Mouse (Mus musculus) retina, postnatal 7 days (tissue): ENCODE data around the gene Jag2.
A peak's percentile ranks its signal among the peaks of the same experiment; 100 is the strongest.

Source experiments
- DNase-seq: peaks from one replicate; pipeline ENCODE4 v3.0.0-alpha.2; 2012; ENCODE audit warnings: low read depth, low spot score

The Jag2 gene

DNA sequence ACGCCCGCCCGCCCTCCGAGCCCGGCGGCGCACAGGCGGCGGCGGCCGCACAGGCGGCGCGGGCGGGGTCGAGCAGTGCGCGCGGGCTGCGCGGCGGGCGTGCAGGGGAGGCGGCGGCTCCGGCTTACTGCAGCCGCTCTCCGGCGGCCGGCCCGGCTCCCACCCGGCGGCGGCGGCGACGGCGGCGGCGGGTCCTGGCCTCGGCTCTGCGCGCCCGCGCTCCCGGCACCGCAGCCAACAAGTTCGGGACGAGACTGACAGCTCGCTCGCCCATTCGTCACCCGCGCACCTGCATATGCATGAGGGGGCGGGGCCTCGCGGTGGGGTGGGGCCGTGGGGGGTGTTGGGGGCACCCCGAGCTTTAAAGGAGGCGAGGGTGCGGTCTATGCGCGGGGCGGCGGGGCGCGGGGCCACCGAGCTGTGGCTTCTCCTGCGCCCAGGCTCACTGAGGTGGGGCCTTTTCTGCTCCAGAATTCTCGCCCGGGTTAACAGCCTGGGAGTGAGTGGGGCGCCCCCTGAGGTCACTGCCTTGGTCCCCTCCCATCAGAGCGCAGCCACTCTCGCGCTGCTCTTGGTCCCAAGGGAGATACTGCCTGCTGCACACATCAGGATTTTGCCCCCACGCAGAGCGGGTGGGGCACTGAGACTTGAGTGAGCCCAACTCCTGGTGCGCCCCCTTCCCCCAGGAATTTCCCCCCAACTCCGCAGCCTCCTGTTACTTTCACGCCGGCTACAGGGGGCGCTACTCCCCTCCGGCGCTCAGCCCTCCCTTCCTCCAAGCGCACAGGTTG, at the start of gene Jag2:
Gene Jag2, minus strand, starts transcription at position 215 of the 791 bp plus-strand sequence.
- DNase-seq: peak; percentile 54

- no peak for DNase-seq
Measured at GRCm38 (mm10) chr12:112977156-112977555, 47.6 kb upstream of the Jag2 start.

- DNase-seq: peak; percentile 63
Measured at GRCm38 (mm10) chr12:112976371-112977073, 46.9 kb upstream of the Jag2 start, which contains the start of gene Btbd6. TSS of gene Btbd6 (plus strand) at chr12:112976482.

DNA sequence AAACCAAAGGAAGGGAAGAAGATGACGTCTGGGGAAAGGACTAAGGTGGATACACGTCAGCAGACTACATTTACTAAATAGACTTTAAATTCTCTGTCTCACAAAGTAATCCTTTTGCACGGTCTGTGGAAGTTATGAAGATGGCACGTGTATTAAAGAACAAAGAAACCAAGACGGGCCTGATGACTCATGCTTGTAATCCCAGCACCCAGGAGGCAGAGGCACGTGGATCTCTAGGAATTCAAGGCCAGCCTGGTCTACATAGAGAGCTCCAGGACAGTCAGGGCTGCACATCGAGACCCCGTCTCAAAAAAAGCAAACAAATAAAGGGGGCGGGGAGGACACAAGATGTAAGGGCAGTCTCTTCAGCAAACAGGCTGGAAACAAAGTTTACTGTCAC, 45.2 kb upstream of the Jag2 start:
- no peak for DNase-seq

GRCm38 (mm10) chr12:112969616-112970015, 40.0 kb upstream of the Jag2 start:
- DNase-seq: no peak

DNA sequence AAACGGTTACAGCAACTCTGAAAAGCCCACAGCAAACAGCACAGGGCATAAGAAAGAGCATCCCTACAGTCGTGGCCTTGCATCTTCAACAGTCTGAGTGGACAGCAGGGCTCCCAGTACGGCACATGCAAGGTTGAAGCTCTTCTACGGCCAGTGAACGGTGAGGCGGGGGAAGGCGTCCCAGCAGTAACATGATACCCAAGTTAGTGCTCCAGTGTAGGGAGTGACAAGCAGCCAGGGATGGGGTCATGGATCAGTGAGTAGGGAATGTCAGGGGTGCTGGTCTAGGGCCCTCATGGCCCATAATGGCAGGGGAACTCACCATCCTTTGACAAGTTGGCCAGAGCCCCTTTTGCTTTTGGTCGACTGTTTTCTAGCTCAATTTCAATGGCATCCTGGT, 39.4 kb upstream of the Jag2 start:
- no peak for DNase-seq

DNA sequence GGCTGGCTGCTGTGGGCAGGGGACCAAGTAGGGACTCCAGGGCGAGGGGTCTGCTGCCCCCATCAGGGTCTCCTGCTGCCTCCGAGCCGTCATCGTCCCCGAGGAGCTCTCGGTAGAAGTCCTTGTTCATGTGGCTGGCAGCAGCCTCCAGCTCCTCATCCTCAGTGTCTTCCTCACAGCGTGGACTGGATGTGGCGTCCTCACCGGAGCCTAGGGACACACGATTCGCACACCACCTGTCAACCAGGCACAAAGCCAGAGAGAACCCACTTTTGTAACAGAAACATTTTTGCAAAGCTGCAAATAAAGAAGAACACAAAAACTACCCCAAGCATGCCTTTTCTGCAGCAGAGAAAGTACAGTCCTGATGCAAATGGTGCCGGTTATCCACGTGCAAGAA, 36.2 kb upstream of the Jag2 start:
- DNase-seq: no peak

DNA sequence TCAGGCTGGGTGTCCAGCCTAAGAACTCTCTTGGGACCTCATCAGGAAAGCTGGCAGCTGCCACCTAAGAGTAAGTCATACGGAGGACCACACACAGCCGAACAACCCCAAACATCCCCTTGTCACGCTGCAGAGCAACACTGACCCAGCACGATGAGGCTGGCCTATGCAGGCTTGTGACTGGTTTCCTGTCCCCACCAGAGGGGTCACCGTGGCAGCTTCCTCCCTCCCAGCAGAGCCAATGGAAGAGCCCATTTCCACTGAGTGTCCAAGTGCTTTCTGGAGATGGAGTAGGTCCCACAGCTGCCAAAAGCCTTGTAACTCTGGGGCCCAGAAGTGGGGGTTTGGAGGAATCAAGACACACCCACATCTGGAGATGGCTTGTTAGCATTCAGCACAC, 32.3 kb upstream of the Jag2 start:
- no peak for DNase-seq

DNA sequence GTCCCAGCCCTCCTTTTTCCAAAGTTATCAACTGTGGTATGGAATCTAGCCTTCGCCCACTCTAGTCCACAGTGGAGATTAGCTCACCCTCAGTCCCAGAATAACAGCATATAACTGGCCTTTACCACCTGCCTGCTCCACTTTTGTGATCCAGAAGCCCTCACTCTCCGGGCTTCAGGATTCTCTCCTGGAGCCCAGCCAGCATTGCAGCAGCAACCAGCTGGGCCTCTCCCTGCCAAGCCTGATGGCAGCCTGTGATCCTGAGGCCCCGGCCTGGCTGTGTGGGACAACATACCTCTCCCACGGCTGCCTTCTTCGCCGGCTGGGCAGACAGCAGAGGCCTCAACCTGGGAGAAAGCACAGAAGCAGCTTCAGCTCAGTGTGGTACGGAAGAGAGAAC, 31.9 kb upstream of the Jag2 start:
- DNase-seq: no peak

DNA sequence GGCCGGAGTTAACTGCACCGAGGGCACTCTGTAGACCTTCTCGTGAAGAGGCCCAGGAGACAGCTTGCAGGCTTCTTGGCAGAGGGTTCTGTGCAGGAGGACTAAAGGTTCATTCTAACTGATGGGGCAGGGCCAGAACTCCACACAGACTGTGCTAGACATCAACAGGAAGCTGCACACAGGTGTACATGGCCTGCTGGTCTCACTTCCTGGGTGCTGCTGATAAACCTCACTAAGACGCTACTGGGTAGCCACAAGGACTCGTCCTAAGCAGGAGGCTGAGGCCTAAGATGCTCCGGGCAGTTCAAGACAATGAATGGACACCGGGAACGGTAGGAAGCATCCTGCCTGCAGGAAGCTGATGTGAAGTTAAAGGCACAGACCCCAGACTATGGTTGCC, 29.8 kb upstream of the Jag2 start:
- DNase-seq: no peak

DNA sequence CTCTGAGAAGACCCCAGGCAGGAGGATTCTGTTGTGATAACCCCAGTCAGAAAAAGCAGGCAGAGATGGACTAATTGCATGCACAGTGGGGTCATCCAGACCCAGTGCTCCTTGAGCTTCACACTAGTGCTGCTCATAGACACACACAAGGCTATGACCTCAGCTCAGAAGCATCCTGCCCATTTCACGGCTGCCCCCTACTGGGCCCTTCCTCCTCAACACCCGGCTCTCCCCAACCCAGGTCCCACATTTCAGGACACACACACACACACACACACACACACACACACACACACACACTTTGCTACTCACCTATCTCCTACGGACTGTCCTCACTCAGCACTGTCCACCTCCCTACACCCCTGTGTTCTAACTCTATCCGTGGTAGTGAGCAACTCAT, 28.7 kb upstream of the Jag2 start:
- DNase-seq: no peak

DNA sequence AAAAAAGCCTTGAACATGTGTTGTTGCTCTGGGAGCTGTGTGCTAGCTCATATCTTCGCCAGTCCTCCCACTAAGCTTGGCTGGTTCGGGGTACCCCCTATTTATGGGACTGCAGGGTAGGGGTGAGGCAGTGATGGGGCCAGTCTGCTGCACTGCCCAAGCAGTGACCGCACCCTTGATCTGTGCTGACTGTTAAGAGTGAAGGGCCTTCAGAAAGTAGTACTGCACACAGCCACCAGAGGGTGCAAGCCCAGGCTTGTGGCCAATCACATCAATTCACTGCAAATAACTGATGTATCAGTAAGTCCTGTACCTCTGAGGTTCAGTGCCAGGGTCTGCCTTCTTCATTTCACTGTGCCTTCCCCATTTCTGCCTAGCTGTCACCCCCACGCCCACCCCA, 26.2 kb upstream of the Jag2 start:
- no peak for DNase-seq

- no peak for DNase-seq
Measured at GRCm38 (mm10) chr12:112952926-112953565, 23.5 kb upstream of the Jag2 start.

DNA sequence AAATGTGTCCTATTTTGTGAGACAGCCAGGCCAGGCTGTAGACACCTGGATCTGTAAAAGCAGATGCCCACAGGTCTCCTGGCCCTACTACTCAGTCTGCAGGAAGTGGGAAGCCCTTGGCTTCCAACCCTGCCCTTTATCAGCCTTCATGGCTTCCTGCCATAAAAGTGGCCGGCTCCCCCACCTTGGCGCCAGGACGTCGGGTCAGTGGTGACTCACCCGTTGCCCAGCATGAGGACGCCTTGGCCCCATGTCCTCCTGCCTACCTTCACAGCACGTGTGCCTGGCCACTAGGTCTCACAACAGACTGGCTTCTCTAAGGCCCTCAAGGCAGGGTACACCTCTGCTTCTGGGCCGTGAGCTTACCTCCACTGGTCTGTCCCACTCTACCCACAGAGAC, 22.9 kb upstream of the Jag2 start:
- no peak for DNase-seq

- DNase-seq: no peak
Measured at GRCm38 (mm10) chr12:112951150-112951842, 21.7 kb upstream of the Jag2 start.

DNA sequence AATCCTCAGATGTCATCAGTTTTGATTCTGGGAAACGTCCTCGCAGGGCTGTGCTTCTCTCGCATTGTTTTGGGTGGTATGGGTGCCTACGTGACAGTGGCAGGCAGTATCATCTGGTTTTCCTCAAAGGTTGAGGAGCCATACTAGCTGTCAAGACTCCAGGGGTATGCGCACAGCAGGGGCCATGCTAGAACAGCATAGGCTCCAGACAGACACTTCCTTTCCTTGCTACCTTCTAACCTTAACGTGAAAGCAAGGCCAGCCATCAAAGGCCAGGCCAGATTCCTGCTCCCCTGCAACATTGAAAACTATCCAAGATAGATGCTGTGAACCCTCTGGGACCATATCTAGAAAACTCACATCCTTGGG, 21.2 kb upstream of the Jag2 start:
- no peak for DNase-seq

GRCm38 (mm10) chr12:112950040-112950760, 20.6 kb upstream of the Jag2 start:
- peak; percentile 69 for DNase-seq

- DNase-seq: no peak
Measured at GRCm38 (mm10) chr12:112947307-112947706, 17.7 kb upstream of the Jag2 start.

- no peak for DNase-seq
Measured at GRCm38 (mm10) chr12:112943669-112944068, 14.1 kb upstream of the Jag2 start.

DNA sequence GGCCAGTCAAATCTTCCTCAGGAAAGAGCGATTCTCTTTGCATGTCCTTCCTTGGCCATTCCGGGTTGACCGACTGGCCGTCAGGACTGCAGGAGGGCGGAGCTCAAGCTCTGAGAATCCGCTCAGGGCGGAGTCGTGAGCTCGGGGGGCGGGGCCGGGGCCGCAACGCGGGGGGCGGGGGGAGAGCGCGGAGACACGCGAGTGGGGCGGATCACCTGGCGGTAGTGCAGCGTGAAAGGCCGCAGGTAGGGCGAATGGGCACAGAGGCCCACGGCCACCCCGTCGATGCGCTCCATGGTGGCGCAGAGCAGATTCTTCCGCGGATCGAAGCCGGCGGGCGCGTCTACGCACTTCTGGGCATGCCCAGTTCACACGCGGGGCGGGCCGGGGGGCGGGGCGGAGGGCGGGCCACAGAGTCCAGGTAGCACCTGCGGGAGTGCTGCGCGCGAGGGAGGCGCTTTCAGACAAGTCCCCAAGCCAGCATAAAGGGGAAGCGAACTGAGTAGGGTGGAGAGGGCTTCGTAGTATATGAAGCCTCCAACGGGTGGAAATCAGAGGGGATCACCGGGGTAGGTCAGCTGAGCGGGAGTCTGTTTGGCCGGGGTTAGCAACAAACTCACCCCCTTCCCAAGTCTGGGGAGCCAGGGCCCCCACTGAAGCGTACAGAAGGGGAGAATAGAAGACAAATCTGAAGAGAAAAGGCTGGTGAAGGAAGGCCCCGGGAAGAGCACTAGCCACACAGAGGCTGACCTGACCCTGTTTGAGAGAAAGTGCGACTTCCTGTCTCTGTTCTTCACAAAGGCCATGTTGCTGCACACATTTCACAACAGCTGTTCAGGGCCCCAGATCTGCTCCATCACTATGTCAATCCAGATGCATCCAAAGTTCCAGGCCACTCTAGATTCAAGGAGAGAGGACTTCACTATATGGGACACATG, 12.5 kb upstream of the Jag2 start, which contains the start of gene Nudt14:
Gene Nudt14, minus strand, starts transcription at position 349 of the 938 bp plus-strand sequence.
- DNase-seq: peak; percentile 66
